Mouse (Mus musculus): ENCODE measurements around the gene Dnajc14.

GRCm38 (mm10) chr10:128821358-128822056 is 17.6 kb downstream of the Dnajc14 start, which contains the start of gene Ormdl2:
- 0 out of 2 replicates have a peak, but pooled peaks have one; percentile 62 for TF ChIP-seq CTCF (IDR thresholded peaks at IDR 0.05; ENCODE audit: borderline replicate concordance, control insufficient read depth, extremely low read depth, insufficient read depth, low read length, poor library complexity)
- TF ChIP-seq POLR2A (IDR thresholded peaks at IDR 0.05; ENCODE audit: control insufficient read depth, extremely low read depth, insufficient read depth, low read length, poor library complexity) = peak; percentile 74; the same call in 1 of the 2 replicates
